Mouse (Mus musculus) embryonic stem cell, embryonic (primary cell): ENCODE measurements at regions not wholly inside any gene's neighbourhood (a gene's known extent, or its start where the extent isn't known, plus 50 kb on each side); places are given as distances from the start of the nearest gene placed in this dataset.

ENCODE experiments used
- CTCF ChIA-PET, 4 experiments: fragments of 300-600 bp in 2 of 4; fragments of 350-600 bp in 2 of 4; sonication (Branson Sonifier 250); formaldehyde crosslinking; loops; one replicate each; lab custom pipeline; 2022; ENCODE audit warnings: inconsistent platforms in 2 of 4; lab: Charles Lee
- POLR2A ChIA-PET, 4 experiments: fragments of 300-600 bp in 2 of 4; fragments of 350-600 bp in 2 of 4; sonication (Branson Sonifier 250); formaldehyde crosslinking; loops; one replicate each; lab custom pipeline; 2022; ENCODE audit warnings: antibody characterized with exemption in 4 of 4, inconsistent platforms in 1 of 4; lab: Charles Lee

GRCm38 (mm10) chr14:24766260-24766659 is 279.3 kb downstream of the Rps24 start:
- CTCF ChIA-PET: no interaction called here
- POLR2A ChIA-PET: interaction anchor here in 2 of 4 experiments (0.8 to 1.5 kb wide), 3 partner anchors 13 to 275 kb away, joined by 3 read pairs; no protein-coding TSS in a partner anchor

GRCm38 (mm10) chr14:24766690-24767089 is 279.8 kb downstream of the Rps24 start:
- ChIA-PET POLR2A (interaction anchor here in 3 of 4 experiments (0.8 to 1.1 kb wide), 3 partner anchors 11 to 269 kb away, joined by 3 read pairs; no protein-coding TSS in a partner anchor), CTCF (interaction anchor here in 1 of 4 experiments (1.9 kb wide), 1 partner anchor 12 kb away, joined by 3 read pairs; no protein-coding TSS in a partner anchor)

DNA sequence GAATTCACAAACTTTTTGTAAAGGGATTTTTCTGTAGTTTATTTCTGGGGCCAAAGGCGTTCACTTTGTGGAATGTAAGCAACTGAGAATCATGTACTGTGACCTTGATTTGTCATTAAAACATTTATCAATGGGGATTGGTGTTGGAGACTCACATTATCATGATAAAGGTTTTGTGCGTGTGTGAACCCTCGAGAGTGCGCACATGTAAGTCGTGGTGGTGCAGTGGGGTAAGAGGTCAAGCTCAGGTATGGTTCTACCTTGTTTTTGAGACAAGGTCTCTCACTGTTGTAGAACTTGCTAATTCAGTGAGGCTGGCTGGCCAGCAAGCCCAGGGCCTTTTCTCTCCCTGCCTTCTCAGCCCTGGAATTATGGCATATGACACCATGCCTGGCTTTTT is 280.4 kb downstream of the Rps24 start:
- CTCF ChIA-PET: interaction anchor here in 1 of 4 experiments (1.9 kb wide), 1 partner anchor 12 kb away, joined by 3 read pairs; no protein-coding TSS in a partner anchor

GRCm38 (mm10) chr14:24767964-24768363 is 281.0 kb downstream of the Rps24 start:
- POLR2A ChIA-PET: interaction anchor here in 2 of 4 experiments (0.6 to 1.2 kb wide), 4 partner anchors 10 to 267 kb away, joined by 3 to 5 read pairs (median 4); no protein-coding TSS in a partner anchor
- CTCF ChIA-PET: interaction anchor here in 1 of 4 experiments (1.9 kb wide), 1 partner anchor 11 kb away, joined by 3 read pairs; no protein-coding TSS in a partner anchor

More for the DNA sequence above, 280.4 kb downstream of the Rps24 start:
- POLR2A ChIA-PET: interaction anchor here in 3 of 4 experiments (0.8 to 1.2 kb wide), 3 partner anchors 10 to 11 kb away, joined by 3 to 4 read pairs (median 3); no protein-coding TSS in a partner anchor

DNA sequence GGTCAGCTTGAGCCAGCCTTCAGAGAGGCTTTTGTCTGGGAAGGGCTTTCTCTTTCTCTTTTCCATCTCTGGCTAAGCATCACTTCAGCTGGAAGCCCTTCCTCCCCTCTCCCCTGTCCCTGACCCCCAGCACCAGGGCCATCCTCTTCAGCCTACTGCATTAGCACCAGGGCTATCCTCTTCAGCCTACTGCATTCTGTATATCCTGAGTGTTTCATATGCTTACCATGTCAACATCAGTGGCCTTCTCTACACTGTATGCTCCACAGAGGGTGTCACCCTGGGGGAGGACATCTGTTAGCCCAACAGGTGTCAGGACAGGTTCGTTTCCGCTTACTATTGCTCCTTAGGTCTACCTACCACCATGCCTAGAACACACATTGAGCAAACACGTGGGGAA is 282.5 kb downstream of the Rps24 start:
- POLR2A ChIA-PET: no interaction called here
- CTCF ChIA-PET: interaction anchor here in 1 of 4 experiments (0.5 kb wide), 1 partner anchor 938 kb away, joined by 3 read pairs; no protein-coding TSS in a partner anchor

DNA sequence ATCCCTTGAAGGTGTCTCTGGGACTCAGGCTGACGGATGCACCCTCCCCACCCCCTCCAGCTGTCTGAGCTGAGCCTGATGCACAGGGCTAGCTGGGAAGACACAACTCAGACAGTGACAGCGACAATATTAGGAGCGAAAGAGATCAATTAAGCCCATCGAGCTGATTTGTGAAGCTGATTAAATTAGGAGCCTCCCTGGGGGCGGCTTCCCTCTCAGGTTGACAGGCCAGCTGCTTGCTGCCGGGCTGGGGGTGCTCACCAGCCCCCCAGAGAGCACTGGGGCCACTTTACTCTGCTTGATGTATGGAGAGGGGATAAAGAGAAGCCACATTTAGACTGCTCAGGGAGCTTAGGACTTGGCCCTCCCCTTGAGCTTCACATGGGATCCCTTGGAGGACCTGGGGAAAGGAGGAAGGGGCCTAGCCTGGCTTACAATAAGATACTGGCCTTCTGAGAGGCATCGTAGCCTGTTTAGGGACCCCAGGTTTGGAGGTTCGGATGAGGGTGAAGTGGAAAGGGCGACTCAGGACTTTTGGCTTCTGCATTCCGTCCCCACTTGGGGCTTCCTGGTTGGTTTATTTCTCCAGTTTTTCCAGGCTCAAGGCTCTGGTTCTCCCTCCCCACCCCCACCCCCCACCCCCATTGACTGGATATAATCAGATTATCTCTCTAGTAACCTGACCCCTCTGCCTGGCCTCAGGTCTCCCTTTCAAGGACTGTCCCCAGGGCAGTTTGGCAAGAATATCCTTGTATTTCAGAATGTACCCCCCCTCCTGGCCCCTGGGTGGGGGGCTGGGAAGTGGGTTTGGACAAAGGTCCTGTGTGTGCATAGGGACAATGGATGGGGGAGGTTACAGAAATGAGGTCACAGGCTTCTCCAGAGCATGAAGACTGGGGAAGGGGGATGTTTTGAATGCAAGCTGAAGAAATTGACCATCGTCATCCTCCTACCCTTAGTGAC is 283.4 kb downstream of the Rps24 start:
- CTCF ChIA-PET: interaction anchor here in 1 of 4 experiments (0.5 kb wide), 1 partner anchor 937 kb away, joined by 3 read pairs; no protein-coding TSS in a partner anchor

GRCm38 (mm10) chr14:24771663-24772062 is 284.7 kb downstream of the Rps24 start:
- POLR2A ChIA-PET: interaction anchor here in 1 of 4 experiments (0.6 kb wide), 1 partner anchor 14 kb away, joined by 4 read pairs; no protein-coding TSS in a partner anchor
- CTCF ChIA-PET: no interaction called here

More for the DNA sequence above, 283.4 kb downstream of the Rps24 start:
- POLR2A ChIA-PET: no interaction called here

DNA sequence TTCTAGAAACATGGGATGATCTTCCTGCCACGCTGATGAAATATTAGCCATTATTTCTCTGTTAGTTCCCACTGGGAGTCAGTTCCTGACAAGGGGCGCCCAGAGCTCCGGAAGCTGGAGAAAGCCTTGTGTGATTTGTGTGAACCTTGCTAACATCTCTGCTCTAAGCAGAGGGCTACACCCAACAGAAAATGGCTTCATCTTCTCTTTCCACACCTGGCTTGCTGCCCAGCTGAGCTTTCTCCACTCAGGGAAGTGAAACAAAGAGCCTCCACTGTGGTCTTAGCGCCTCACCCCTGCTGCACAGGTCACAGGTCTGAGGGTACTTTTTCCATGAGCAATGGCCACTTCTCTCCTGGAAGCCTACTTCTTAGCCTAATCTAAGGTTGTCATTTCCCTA is 285.2 kb downstream of the Rps24 start:
- CTCF ChIA-PET: no interaction called here
- POLR2A ChIA-PET: no interaction called here

GRCm38 (mm10) chr14:24778748-24779630 is 292.1 kb downstream of the Rps24 start:
- ChIA-PET POLR2A (interaction anchor here in 3 of 4 experiments (0.6 to 2.7 kb wide), 10 partner anchors 10 to 914 kb away, joined by 3 to 11 read pairs (median 3); no protein-coding TSS in a partner anchor), CTCF (interaction anchor here in 2 of 4 experiments (0.5 to 1.3 kb wide), 5 partner anchors 11 to 237 kb away, joined by 3 to 5 read pairs (median 3); no protein-coding TSS in a partner anchor)

- ChIA-PET POLR2A (interaction anchor here in 2 of 4 experiments (0.6 to 0.8 kb wide), 2 partner anchors 282 to 283 kb away, joined by 3 to 5 read pairs; no protein-coding TSS in a partner anchor), CTCF (no interaction called here)
Measured at GRCm38 (mm10) chr14:24781674-24782073, 294.7 kb downstream of the Rps24 start.

DNA sequence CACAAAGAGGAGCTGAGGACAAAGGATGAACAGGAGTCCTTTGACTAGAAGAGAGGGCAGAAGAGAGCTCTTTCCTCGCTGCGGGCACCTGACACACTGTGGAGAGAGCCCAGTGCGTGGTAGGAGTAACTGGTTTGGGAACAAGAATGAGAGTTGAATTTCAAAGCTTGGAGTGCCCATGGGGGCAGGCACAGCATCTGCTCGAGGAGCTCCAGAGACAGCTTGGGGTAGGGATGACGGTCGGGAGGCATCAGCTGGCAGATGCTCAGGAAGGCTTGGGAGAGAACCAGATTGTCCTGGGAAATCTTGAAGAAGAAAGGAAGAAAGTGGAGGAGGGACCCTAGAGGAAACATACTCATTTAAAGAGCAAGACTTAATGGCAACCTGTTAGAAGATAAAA is 297.0 kb downstream of the Rps24 start:
- ChIA-PET POLR2A (no interaction called here), CTCF (interaction anchor here in 1 of 4 experiments (0.6 kb wide), 1 partner anchor 89 kb away, joined by 5 read pairs; no protein-coding TSS in a partner anchor)

DNA sequence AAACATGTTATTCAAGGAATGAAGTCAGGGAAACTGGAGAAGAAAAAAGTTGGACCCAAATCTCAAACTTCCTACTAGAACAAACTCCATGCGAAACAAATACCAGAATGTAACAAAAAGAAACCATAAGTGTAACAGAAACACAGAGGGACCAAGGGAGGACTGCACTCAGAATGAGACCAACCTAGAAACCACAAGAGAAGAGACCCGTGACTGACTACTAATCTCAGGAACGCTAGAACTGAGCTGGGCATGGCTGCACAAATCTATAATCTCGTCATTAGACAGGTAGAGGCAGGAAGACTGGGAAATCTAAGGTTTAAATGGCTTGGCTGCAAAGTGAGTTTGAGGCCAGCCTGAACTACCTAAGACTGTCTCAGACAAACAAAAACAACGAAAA is 298.5 kb downstream of the Rps24 start:
- ChIA-PET CTCF (no interaction called here), POLR2A (no interaction called here)

- CTCF ChIA-PET: no interaction called here
- POLR2A ChIA-PET: no interaction called here
Measured at GRCm38 (mm10) chr14:24793375-24794285, 306.7 kb downstream of the Rps24 start.

GRCm38 (mm10) chr14:24794359-24794845 is 307.5 kb downstream of the Rps24 start:
- POLR2A ChIA-PET: no interaction called here

DNA sequence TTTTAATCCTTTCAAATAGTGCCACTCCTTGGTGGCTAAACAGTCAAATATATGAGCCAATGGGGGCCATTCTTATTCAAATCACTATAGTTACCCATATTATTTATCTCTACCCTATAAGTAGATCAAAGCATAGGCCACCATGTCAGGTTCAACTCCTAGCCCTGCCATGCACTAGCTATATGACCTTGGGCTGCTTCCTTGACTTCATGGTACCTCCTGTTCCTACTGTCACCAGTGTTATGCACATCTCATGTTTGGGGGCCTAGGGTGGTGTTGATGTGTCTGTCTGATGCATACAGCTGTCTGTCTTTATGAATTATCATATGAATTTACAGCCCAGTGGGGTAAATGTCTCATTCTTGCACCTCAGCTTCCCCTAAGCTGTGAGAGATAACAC is 310.6 kb downstream of the Rps24 start:
- CTCF ChIA-PET: no interaction called here

More at GRCm38 (mm10) chr14:24794359-24794845, 307.5 kb downstream of the Rps24 start:
- CTCF ChIA-PET: no interaction called here

GRCm38 (mm10) chr14:24798066-24798465 is 311.1 kb downstream of the Rps24 start:
- CTCF ChIA-PET: no interaction called here

More for the DNA sequence above, 310.6 kb downstream of the Rps24 start:
- POLR2A ChIA-PET: interaction anchor here in 1 of 4 experiments (0.6 kb wide), 1 partner anchor 17 kb away, joined by 4 read pairs; no protein-coding TSS in a partner anchor

More at GRCm38 (mm10) chr14:24798066-24798465, 311.1 kb downstream of the Rps24 start:
- POLR2A ChIA-PET: interaction anchor here in 1 of 4 experiments (0.5 to 0.6 kb wide), 2 partner anchors 18 to 944 kb away, joined by 3 to 4 read pairs; no protein-coding TSS in a partner anchor
